Mouse (Mus musculus): ENCODE measurements around the gene Ubqln4.

Gene Ubqln4

GRCm38 (mm10) chr3:88541622-88542401 lies 11.7 kb upstream of the Ubqln4 start:
- in situ Hi-C loops (cut with MboI, MseI), result no loop called here

- in situ Hi-C loops (cut with MboI, MseI), result no loop called here
These were observed 11.1 kb upstream of the Ubqln4 start for GRCm38 (mm10) chr3:88542486-88542885.

GRCm38 (mm10) chr3:88543174-88543573 lies 10.4 kb upstream of the Ubqln4 start:
- in situ Hi-C loops (cut with MboI, MseI), result no loop called here

GRCm38 (mm10) chr3:88543651-88544410 lies 9.7 kb upstream of the Ubqln4 start:
- in situ Hi-C loops (cut with MboI, MseI), result no loop called here

DNA sequence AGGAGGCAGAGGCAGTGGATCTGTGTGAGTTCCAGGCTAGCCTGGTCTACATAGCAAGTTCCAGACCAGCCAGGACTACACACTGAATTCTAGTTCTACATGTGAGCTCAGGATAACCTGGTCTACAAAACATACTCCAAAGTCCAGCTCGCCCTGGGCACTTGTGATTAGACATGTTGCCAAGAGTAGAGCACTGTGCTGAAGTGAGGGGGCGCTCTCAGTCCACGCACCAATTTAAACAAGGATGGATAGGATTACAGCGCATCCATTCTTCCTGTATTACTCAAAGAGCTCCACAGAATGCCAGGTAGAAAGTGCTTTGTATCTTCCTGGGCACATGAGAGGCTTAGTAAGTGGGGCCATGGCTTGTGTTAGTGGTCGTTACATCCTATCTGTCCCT lies 9.0 kb upstream of the Ubqln4 start:
- in situ Hi-C loops (cut with MboI, MseI), result no loop called here

DNA sequence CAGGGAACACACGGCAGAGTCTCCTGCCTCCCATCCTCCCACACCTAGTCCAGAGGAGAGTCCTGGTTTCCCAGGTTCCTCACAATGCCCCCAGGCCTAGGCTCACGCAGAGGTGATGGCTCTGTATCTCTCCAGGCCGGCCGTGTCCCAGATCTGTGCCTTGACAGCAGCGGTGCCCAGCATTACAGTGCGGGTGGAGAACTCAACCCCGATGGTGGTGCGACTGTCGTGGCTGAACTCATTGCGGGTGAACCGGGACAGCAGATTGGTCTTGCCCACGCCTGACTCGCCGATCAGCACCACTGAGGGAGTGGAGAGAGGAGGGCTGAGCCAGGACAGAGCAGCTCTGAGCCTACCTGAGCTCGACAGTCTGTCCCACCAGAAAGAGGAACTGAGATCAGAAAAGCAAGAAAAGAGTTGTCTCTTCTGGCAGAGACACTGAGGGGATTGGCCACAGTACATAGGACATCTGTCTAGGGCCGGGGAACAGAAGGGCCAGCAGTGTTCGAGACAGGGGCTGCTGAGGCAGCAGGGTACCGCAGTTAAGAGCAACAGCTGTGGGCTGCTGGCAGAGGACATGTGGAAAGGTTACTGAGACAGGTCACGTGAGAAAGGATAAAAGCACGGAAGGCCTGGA lies 8.5 kb upstream of the Ubqln4 start:
- in situ Hi-C loops (cut with MboI, MseI), result no loop called here

DNA sequence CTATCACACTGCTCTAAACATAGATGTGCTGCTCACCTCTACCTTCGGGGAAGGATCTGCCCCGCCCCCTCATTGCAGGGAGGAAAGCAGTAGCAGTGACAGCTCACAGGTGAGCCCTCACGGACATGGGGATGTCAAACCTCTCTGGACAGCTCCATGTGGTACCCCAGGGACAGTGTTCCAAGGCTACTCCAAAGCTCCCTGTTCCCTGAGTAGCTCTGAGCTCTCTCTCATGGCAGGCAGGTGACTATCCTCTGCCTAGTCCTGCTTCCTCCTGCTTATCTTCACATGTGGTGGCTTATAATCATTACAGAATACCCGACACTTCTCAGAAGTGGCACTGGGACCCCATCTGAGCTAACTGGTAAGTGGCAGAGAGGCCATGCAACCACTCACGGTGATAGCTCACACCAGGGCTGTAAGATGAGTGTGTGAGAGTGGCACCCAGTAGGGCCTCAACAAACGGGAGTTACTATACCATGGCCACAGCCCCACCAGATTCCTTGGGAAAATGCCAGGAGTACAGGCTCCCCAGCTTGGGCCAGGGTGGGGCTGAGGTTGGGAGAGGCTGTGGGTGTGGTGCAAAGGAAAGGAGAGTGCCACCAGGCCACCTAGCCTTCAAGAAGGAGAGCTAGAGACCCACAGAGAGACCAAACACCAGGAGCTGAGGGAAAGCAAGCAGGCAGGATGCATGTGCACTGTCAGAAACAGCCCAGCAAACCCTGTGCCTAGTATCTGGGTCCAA lies 6.7 kb upstream of the Ubqln4 start:
- in situ Hi-C loops (cut with MboI, MseI), result no loop called here

DNA sequence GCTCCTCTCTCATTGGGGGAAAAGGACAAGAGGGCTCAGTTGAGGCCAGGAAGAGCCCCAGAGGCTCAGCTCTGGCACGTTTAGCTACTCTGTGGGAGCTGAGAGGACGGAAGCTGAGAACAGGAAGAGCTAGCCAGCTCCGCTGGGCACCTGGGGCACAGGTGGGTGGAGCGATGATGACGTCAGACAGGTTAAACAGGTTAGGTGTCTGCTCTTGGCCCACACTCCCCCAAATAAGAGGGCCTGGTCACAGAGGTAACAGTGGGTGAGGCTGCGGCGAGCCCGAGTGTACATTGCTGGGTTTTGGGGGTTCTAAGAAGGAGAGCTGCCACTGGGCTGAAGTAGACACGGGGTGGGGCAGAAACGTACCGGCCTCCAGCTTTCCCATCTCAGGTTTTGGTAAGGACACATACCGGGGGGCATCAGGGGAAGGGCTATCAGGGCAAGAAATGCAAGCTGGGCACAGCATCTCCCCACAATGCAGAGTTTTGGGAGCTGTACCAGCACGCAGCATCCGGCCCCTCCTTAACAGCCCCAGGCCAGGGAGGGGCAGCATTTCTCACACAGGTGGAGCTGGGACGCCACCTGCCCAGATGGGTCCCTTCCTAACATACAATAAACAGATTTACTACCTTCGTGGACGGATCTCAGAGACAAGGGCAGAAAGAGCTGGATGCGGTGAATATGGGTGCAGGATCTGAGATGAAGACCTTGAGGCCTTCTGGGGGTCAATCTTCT lies 5.2 kb upstream of the Ubqln4 start, which contains the start of gene Rab25:
Rab25 (minus strand) TSS at position 121 of the 738 bp plus-strand sequence.
- in situ Hi-C loops (cut with MboI, MseI), result no loop called here

GRCm38 (mm10) chr3:88551586-88551985 lies 2.0 kb upstream of the Ubqln4 start:
- in situ Hi-C loops (cut with MboI, MseI), result no loop called here

DNA sequence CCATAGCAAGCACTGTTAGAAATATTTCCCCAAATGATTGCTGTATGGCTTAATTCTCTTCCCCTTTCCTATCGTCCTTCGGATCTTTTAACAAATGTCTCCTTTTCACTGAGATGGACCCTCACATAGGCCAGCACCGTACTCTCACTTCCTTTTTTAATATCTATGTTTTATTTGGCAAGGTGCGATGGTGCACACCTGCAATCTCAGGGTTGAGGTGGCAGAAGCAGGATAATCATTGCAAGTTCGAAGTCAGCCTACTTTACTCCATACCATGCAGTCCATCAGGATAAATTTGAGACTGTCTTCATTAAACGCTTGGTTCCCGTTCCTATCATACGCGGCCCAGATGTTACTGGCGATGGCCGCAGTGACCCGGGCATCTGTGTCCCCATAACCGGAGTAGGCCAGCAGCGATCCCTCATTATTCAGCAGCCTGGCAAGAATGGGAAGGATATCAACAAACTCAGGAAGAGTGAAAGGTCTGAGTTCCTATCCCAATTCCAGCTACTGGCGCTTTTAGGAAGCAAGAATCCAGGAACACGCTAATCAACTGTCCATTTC lies 1.4 kb upstream of the Ubqln4 start:
- in situ Hi-C loops (cut with MboI, MseI), result no loop called here

DNA sequence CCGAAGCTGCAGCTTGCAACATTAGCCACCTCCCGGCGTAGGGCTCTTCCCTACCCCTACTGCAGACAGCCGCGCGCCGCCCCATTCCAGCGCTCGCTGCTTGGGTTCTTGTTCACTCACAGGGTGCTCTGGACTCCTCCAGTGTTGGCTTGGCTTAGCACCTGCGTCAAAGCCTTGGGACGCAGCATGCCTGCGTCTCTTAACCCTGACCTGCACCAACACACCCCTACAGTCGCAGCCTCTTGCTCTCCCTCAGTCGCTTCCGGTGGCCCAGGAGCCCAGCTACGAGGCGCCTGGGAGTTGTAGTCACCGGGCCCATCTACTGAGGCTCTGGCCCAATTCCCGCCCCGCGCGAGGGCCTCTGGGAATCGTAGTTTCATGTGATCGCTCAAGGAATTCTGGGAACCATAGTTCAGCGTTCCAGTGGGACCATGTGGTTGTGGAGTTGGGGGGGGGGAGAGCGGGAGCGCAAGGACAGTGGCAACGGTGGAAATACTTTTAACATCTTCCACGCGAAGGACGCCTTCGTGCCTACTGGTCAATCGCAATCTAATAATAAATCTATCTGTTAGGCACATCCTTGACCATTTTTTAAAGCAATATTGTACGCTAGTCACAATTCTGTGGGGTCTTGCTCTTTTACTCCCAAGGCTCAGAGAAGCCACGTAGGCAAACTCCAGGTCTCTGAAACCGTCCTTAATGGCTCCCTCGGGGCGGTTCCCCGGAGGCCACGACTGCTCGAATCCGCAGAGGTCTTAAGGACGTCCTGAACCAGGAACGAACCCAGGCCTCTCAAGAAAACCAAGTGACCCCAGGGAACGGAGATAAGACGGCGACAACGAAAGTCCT lies 658 bp upstream of the Ubqln4 start, which contains the start of gene Lamtor2:
Lamtor2 (minus strand) TSS at position 399 of the 849 bp plus-strand sequence.
- in situ Hi-C loops (cut with MboI, MseI), result no loop called here

DNA sequence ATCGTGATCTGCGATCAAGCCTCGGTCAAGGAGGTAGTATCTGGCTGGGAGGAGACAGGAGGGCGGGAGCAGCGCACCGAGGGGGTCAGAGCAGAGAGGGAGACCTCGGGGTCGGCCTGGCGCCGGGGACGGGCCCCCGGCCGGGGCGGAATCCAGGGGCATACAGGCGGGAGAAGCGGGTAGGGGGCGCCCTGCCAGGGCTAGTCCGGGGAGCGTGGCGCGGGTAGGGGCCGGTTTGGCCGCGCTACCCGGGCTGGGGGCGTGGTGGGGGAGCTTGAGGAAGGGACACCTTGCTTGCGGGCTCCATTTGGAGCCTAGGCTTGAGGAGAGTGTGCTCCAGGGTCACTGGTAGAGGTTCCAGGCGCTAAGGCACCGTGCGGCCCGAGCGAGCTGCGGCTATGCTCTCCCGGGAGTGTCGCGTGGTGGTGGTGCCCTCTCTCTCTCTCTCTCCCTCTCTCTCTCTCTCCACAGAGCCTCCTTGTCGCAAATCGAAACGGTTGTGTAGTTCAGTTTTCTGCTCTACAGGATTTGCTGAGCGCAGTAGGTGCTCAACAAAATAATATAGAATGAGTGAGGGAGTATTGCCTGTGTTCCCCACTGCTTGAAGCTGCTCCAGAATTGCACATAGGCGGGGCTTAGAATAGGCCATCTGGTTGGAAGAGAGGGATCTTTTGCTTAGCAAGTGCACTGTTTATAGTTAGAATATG lies 475 bp downstream of the Ubqln4 start:
- in situ Hi-C loops (cut with MboI, MseI), result no loop called here

- in situ Hi-C loops (cut with MboI, MseI), result no loop called here
These were observed 1.6 kb downstream of the Ubqln4 start for GRCm38 (mm10) chr3:88555069-88555605.

DNA sequence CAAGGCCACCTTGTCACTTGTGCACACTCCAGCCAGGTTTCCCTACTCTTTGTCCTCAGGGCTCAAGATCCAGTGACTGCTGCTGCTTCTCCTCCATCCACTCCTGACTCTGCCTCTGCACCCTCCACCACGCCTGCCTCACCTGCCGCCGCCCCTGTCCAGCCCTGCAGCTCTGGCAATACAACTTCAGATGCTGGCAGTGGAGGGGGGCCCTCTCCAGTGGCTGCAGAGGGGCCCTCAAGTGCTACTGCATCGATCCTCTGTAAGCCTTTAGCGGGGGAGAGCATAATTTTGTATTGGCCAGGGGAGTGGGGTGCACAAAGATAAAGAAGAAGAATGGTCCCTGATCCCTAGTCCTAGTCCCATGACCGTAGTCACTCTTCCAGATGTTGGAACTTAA lies 2.2 kb downstream of the Ubqln4 start:
- in situ Hi-C loops (cut with MboI, MseI), result no loop called here

DNA sequence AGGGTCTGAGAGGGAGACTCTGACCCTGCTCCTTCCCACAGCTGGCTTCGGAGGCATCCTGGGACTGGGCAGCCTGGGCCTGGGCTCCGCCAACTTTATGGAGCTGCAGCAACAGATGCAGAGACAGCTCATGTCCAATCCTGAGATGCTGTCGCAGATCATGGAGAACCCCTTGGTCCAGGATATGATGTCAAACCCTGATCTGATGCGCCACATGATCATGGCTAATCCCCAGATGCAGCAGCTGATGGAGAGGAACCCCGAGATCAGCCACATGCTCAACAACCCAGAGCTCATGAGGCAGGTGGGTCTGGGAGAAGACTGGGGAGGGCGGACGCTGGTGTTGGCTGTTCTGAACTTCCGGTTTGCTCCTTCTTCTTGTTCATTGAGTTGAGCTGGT lies 3.1 kb downstream of the Ubqln4 start:
- in situ Hi-C loops (cut with MboI, MseI), result no loop called here

DNA sequence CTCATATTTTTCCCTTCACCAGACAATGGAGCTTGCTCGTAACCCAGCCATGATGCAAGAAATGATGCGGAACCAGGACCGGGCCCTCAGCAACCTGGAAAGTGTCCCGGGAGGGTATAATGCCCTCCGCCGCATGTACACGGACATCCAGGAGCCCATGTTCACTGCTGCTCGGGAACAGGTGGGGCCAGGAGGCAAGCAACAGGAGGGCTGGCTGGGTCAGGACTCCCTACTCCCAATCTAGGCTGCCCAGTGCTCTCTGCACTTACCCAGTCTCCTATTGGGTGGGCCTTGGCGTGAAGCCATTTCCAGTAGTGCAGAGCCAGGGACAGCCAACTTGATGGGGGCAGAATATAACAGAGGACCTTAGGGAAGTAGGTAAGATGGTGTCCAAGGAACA lies 6.0 kb downstream of the Ubqln4 start:
- in situ Hi-C loops (cut with MboI, MseI), result no loop called here

DNA sequence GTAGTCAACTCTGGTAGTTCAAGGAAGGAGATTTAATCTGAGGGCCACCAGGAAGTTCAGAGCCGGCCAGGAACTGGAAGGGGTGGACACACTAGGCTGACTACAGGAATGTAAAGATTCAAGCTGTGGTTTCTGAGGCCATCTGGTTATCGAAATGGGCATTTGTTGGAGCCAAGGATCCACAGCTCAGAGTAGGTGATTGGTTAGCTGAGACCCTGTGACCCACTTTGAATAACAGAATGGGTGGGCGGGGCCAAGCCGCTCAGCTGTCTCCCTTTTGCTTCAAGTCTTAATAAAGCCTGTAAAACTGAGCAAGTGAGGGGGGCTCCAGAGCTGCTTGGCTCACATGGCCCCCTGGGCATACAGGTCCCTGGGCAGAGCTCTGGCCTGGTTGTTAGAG lies 8.4 kb downstream of the Ubqln4 start:
- in situ Hi-C loops (cut with MboI, MseI), result no loop called here

DNA sequence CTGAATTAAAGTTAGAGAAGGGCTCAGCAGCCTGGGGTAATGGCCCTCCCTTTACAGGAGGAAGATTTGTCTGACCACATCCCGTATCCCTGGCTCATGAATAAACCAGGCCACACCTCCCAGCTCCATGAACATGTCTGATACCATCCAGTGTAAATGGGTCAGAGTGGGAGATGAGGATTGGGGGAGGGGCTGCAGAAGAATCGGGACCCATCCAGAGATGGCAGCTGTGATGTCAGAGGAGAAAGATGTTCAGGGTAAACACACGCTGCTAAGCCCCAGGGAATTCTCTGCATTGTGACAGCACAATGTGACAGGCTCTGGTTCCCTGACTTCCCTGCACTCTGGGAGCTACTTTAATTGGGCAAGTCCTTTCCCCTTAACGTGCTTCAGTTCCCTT lies 9.9 kb downstream of the Ubqln4 start:
- in situ Hi-C loops (cut with MboI, MseI), result no loop called here

- in situ Hi-C loops (cut with MboI, MseI), result no loop called here
These were observed 10.4 kb downstream of the Ubqln4 start for GRCm38 (mm10) chr3:88563966-88564365.
